Mouse (Mus musculus) CD4-positive, CD25-positive, alpha-beta regulatory T cell, adult 9 weeks (primary cell): ENCODE measurements around the gene Olfr1428. TPM values are rescaled to one million over a fixed set of nuclear protein-coding genes. Genes with fewer than 3 reads are reported as not detected.

Experiments
- polyA plus RNA-seq: library from polyadenylated mRNA; unstranded; fragments of 100-300 nt; shearing (Covaris generic); gene quantifications from one replicate; pipeline ENCODE4 v1.2.1, GENCODE M21; 2017

The Olfr1428 gene
- polyA plus RNA-seq, result not detected

DNA sequence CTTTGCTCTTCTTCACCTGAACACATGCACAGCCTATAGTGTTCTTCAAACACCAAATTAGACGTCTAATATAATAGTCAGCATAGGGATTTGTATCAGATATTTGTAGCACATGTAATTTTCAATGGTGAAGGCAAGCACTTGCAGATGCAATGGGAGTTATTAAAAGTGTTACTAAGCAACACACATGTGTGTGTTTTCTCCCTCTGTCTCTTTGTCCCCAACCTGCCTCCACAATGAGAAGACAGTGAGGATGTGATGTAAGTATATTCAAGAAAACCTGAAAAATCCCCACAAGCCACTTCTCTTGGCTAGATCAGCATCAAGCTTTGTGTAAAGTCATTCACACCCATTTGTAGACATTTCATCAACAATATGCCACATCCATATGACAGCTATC lies at the start of gene Olfr1428:
TSS of gene Olfr1428 (minus strand) at position 101 of the 400 bp plus-strand sequence.

DNA sequence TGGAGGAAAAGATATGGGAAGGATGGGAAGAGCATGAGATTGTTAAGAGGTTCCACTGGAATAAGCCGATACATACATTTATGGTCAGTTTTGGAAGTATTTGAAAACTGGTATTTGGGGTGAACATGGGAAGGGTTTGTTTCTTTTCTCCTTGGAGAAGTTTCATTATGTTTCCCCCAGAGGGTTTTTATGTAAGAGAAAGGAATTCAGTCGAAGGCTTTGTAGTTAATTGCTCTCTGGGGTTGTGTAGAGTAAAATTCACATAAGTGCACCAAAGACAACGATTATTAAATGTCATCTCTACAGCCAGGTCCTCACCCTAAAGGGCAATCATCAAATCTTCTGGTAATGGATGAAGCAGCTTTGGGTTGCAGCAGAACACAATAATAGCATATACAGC lies 7.4 kb upstream of the Olfr1428 start, which contains the start of gene Olfr76:
TSS of gene Olfr76 (minus strand) at position 101 of the 400 bp plus-strand sequence.

DNA sequence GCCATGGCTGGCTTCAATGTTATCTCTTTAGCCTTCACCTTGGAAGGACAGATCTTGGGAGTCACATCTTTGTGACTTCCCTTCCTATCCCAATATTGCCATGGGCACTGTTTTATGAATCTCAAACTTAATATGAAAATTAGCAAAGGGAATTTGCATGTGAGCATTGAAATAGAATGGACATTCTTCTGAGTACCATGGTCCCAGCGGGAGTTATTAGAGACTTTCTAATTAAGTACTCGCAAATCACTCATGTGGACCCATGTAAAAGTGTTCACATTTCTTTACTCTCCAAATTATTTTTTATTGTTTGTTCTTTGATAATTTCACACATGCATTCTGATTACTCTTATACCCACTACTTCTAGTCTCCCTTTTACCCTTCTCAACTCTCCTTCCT lies 12.5 kb downstream of the Olfr1428 start, which contains the start of gene Olfr1427:
TSS of gene Olfr1427 (minus strand) at position 101 of the 400 bp plus-strand sequence.

DNA sequence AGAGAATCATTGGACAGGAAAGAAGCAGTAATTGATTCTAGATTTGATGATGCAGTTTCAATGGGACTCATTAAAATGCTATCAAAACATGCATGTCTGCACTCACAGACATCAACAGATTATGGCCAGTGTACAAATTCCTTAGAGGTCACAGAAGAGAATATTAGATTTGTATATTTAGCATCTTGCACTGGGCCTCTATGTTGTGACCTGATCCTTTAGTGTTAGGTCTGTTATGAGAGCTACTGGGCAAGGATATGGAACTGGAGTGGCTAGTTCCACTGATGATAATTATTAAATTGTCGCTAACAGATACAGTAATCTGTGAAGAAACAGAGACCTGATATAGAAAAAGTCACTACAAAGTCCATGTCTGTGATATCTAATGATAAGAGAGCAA lies 23.8 kb downstream of the Olfr1428 start, which contains the start of gene Olfr1426:
TSS of gene Olfr1426 (minus strand) at position 101 of the 400 bp plus-strand sequence.

DNA sequence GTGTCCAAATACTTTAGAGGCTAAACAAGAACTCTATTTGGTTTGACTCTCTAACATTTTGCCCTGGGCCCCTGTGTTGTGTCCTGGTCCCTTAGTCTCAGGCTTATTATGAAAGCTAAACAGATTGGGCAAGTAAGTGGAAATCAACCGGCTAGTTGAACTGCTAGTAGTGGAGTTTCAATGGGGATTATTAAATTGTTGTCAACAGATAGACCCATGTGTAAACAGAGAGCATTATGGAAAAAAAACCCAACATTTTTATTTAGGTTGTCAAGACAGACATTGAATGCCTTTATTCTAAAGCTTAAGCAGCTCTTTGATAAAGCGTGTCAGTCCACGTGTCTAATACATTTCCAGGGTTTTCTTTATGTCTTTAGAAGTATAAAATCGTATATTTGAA lies 38.1 kb downstream of the Olfr1428 start, which contains the start of gene Olfr1425:
TSS of gene Olfr1425 (minus strand) at position 101 of the 400 bp plus-strand sequence.

DNA sequence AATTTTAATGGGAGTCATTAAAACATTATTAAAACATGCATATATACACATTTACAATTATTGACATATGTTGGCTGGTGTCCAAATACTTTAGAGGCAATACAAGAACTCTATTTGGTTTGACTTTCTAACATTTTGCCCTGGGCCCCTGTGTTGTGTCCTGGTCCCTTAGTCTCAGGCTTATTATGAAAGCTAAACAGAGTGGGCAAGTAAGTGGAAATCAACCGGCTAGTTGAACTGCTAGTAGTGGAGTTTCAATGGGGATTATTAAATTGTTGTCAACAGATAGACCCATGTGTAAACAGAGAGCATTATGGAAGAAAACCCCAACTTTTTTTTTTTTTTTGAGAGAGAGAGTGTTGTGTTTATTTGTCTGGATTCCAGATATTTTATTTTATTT lies 53.1 kb downstream of the Olfr1428 start, which contains the start of gene Olfr1424:
TSS of gene Olfr1424 (minus strand) at position 101 of the 400 bp plus-strand sequence.

Other genes with a start within 250 kb of the Olfr1428 start
- not detected for gene Olfr1419, start 240.8 kb downstream of the Olfr1428 start, polyA plus RNA-seq
- not detected for gene Olfr1420, start 229.3 kb downstream of the Olfr1428 start, polyA plus RNA-seq
- gene Patl1, start 203.5 kb downstream of the Olfr1428 start, polyA plus RNA-seq, result 19.9 TPM
- gene Osbp, start 150.0 kb downstream of the Olfr1428 start, polyA plus RNA-seq, result 3.4 TPM
- not detected for gene Olfr1423, start 74.6 kb downstream of the Olfr1428 start, polyA plus RNA-seq
- gene Olfr1424, start 53.2 kb downstream of the Olfr1428 start, polyA plus RNA-seq, result not detected
- not detected for gene Olfr1425, start 38.2 kb downstream of the Olfr1428 start, polyA plus RNA-seq
- not detected for gene Olfr1426, start 23.9 kb downstream of the Olfr1428 start, polyA plus RNA-seq
- gene Olfr1427, start 12.6 kb downstream of the Olfr1428 start, polyA plus RNA-seq, result not detected
- gene Olfr76, start 7.3 kb upstream of the Olfr1428 start, polyA plus RNA-seq, result not detected
- 0.10 TPM for gene Olfr1555-ps1, start 54.2 kb upstream of the Olfr1428 start, polyA plus RNA-seq
- gene Olfr1431, start 84.7 kb upstream of the Olfr1428 start, polyA plus RNA-seq, result not detected
- not detected for gene Olfr1432, start 116.7 kb upstream of the Olfr1428 start, polyA plus RNA-seq
- gene Olfr262, start 125.8 kb upstream of the Olfr1428 start, polyA plus RNA-seq, result not detected
- gene Olfr235, start 145.1 kb upstream of the Olfr1428 start, polyA plus RNA-seq, result not detected
- not detected for gene Olfr1434, start 164.0 kb upstream of the Olfr1428 start, polyA plus RNA-seq
- gene Olfr1436, start 183.2 kb upstream of the Olfr1428 start, polyA plus RNA-seq, result not detected
- not detected for gene Olfr1437, start 209.2 kb upstream of the Olfr1428 start, polyA plus RNA-seq
- not detected for gene Olfr1438-ps1, start 220.0 kb upstream of the Olfr1428 start, polyA plus RNA-seq